In the genomic region with DNA sequence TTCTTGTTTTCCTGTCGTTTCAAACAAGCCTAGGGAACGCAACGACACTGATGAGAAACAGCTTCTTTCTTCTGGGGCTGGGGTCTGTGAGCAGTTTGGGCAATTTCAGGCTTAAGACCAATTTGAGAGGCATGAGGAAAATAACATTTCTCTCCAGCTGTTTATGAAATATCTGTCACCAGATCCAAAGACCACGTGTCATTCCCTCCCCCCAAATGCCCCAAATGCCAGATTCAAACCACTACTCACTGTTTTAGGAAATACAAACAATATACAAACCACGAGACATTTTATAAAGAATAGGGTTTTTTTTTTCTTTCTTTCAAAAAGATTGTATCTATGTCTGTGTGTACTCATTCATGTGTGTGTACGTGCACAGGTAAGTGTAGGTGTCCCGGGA, we compare ENCODE assay signal across 28 mouse cellular contexts. TPM values are rescaled to one million over a fixed set of nuclear protein-coding genes. Genes with fewer than 3 reads are reported as not detected.
"Had no signal": no experiment of that assay in that cellular context is flagged by ENCODE, and none has a peak within 500 bp of the region (broad histone marks: within the 10 kb centered on the region; RNA-seq: fewer than 3 reads in every experiment).

No protein-coding gene starts in this region.

- H3K36me3 ChIP-seq: lung, embryonic 15.5 days; midbrain, embryonic 10.5 days; midbrain, embryonic 12.5 days; neural tube, embryonic 13.5 days; neural tube, embryonic 15.5 days had no signal

- ATAC-seq: liver, postnatal 0 days; lung, postnatal 0 days; midbrain, embryonic 16.5 days had no signal

- H3K9ac ChIP-seq: liver, postnatal 0 days; lung, embryonic 15.5 days; midbrain, embryonic 12.5 days; neural tube, embryonic 13.5 days; neural tube, embryonic 15.5 days had no signal

- H3K4me3 ChIP-seq: lung, embryonic 15.5 days; midbrain, embryonic 10.5 days; midbrain, embryonic 12.5 days; neural tube, embryonic 13.5 days; neural tube, embryonic 15.5 days had no signal

- H3K4me2 ChIP-seq: lung, embryonic 15.5 days; midbrain, embryonic 12.5 days; neural tube, embryonic 13.5 days; neural tube, embryonic 15.5 days had no signal

- DNase-seq: liver, postnatal 0 days; lung, adult 2 months; lung, postnatal 14 days; lung, postnatal 4 days; midbrain, embryonic 14.5 days; retina, postnatal 1 day; right cerebral cortex, adult 18-20 months; right cerebral cortex, postnatal 25 days; right cerebral cortex, postnatal 4 days; spleen, adult 18-20 months; thymus, adult 18-20 months; thymus, postnatal 25 days; thymus, postnatal 4 days had no signal

- H3K9me3 ChIP-seq: lung, embryonic 15.5 days; midbrain, embryonic 10.5 days; midbrain, embryonic 12.5 days; neural tube, embryonic 13.5 days; neural tube, embryonic 15.5 days had no signal

- H3K4me1 ChIP-seq: lung, embryonic 15.5 days; midbrain, embryonic 10.5 days; midbrain, embryonic 12.5 days; neural tube, embryonic 13.5 days; neural tube, embryonic 15.5 days had no signal

- H3K27ac ChIP-seq: lung, embryonic 15.5 days; midbrain, embryonic 10.5 days; midbrain, embryonic 12.5 days; neural tube, embryonic 13.5 days; neural tube, embryonic 15.5 days had no signal

- H3K27me3 ChIP-seq: lung, embryonic 15.5 days; midbrain, embryonic 12.5 days; neural tube, embryonic 13.5 days; neural tube, embryonic 15.5 days had no signal

RNA-seq across cellular contexts. Expression of a gene that starts 17.6 kb away (rescaled TPM):
- total RNA-seq: megakaryocyte, adult 5-6 weeks; megakaryocyte-erythroid progenitor cell, adult 5-6 weeks; monocyte, adult 5-6 weeks had no signal
- polyA plus RNA-seq: liver, postnatal 0 days; midbrain, embryonic 10.5 days; neural tube, embryonic 11.5 days; neural tube, embryonic 13.5 days; small intestine, adult 2 months; stomach, embryonic 14.5 days; stomach, embryonic 16.5 days; urinary bladder, adult 2 months had no signal
